Mouse (Mus musculus): ENCODE data around the gene Mal.

- no peak for TF ChIP-seq CHD2 (IDR thresholded peaks at IDR 0.05; ENCODE audit: low read depth, low read length)
- TF ChIP-seq ZC3H11A (IDR thresholded peaks at IDR 0.05; ENCODE audit: borderline replicate concordance, low read depth, low read length) = no peak
- no peak for TF ChIP-seq HCFC1 (IDR thresholded peaks at IDR 0.05; ENCODE audit: borderline replicate concordance, insufficient read depth, low read length)
- no peak for TF ChIP-seq ZNF384 (IDR thresholded peaks at IDR 0.05; ENCODE audit: low read depth, low read length)
Measured at GRCm38 (mm10) chr2:127624786-127625185, 31.7 kb downstream of the Mal start.

All from ES-E14 (cell line).